ENCODE assay signal across 17 mouse cellular contexts in the genomic region with DNA sequence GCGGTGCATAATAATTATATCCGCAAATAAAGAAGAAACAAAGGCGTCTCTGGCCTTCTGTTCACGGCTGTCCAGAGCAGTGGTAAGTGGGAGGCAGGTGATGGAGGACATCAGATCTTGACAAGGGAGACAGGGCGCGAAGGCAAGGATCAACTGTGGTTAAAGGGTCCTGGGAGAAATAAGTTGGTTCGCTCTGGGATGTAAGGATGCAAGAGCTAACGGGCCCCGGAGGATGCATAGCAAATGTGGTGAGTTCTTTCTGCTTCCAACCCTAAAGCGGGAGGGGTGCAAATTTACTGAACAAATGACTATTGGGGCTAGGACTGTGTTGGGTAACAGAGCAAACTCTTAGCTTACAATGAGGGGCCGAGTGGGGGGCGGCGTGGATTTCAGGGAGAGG. TPM values are rescaled to one million over a fixed set of nuclear protein-coding genes. Genes with fewer than 3 reads are reported as not detected.
DNase-seq lines count a peak whose midpoint lies in the region; ATAC-seq and TF ChIP-seq lines count a peak whose summit lies in the region.
"Had no signal": no experiment of that assay in that cellular context is flagged by ENCODE, and none has a peak within 500 bp of the region (broad histone marks: within the 10 kb centered on the region; RNA-seq: fewer than 3 reads in every experiment).

No protein-coding gene starts in this region.

- peak overlapping the region; percentile 70 for H3K9ac ChIP-seq in forebrain, embryonic 15.5 days (replicated peaks)
- H3K9ac ChIP-seq in hindbrain, postnatal 0 days (replicated peaks; ENCODE audit: low read length), result 0 out of 2 replicates have a peak overlapping the region, but pooled peaks have one; percentile 35
- peak overlapping the region; percentile 56 for H3K9ac ChIP-seq in midbrain, embryonic 16.5 days (ENCODE audit: low read depth, low read length)
- H3K9ac ChIP-seq: embryonic facial prominence, embryonic 13.5 days; heart, embryonic 15.5 days; lung, embryonic 15.5 days had no signal

- TF ChIP-seq CTCF in E14TG2a.4 (conservative IDR thresholded peaks at IDR 0.05; ENCODE audit: low read length), result no peak
- no peak for TF ChIP-seq CTCF in hindbrain, postnatal 0 days (IDR thresholded peaks at IDR 0.05; ENCODE audit: low read depth)

- no peaks in the 10 kb centered on the region for H3K36me3 ChIP-seq in E14TG2a.4 (ENCODE audit: insufficient read depth, low read length)
- H3K36me3 ChIP-seq in forebrain, embryonic 15.5 days, result no peaks in the 10 kb centered on the region
- H3K36me3 ChIP-seq in hindbrain, postnatal 0 days (ENCODE audit: insufficient read depth, low read length), result no peaks in the 10 kb centered on the region
- no peaks in the 10 kb centered on the region for H3K36me3 ChIP-seq in midbrain, embryonic 16.5 days (ENCODE audit: control insufficient read depth, insufficient read depth, low read length)
- H3K36me3 ChIP-seq: embryonic facial prominence, embryonic 13.5 days; heart, embryonic 15.5 days; lung, embryonic 15.5 days had no signal

- peaks cover 15% of the 10 kb centered on the region for H3K9me3 ChIP-seq in E14TG2a.4 (ENCODE audit: low read length)
- no peaks in the 10 kb centered on the region for H3K9me3 ChIP-seq in forebrain, embryonic 15.5 days
- H3K9me3 ChIP-seq in hindbrain, postnatal 0 days (ENCODE audit: low read length), result no peaks in the 10 kb centered on the region
- H3K9me3 ChIP-seq in midbrain, embryonic 16.5 days (replicated peaks; ENCODE audit: control insufficient read depth, low read length, poor library complexity, severe bottlenecking), result no peaks in the 10 kb centered on the region
- H3K9me3 ChIP-seq: embryonic facial prominence, embryonic 13.5 days; heart, embryonic 15.5 days; lung, embryonic 15.5 days had no signal

- H3K4me2 ChIP-seq in forebrain, embryonic 15.5 days (replicated peaks), result peak overlapping the region; percentile 45
- peak overlapping the region; percentile 51 for H3K4me2 ChIP-seq in hindbrain, postnatal 0 days (ENCODE audit: low read depth, low read length)
- H3K4me2 ChIP-seq in midbrain, embryonic 16.5 days (ENCODE audit: low read length), result peak overlapping the region; percentile 54
- H3K4me2 ChIP-seq: lung, embryonic 15.5 days had no signal

- 6% methylated on average over 13 of the region's 13 CpGs for WGBS in forebrain, embryonic 15.5 days
- WGBS in hindbrain, postnatal 0 days, result 2% methylated on average over 13 of the region's 13 CpGs
- 3% methylated on average over 13 of the region's 13 CpGs for WGBS in midbrain, embryonic 16.5 days

- H3K27me3 ChIP-seq in E14TG2a.4 (ENCODE audit: insufficient read depth, low read length), result peaks cover 98% of the 10 kb centered on the region
- H3K27me3 ChIP-seq in forebrain, embryonic 15.5 days, result peaks cover 54% of the 10 kb centered on the region
- peaks cover 36% of the 10 kb centered on the region for H3K27me3 ChIP-seq in hindbrain, postnatal 0 days (ENCODE audit: insufficient read depth, low read length)
- H3K27me3 ChIP-seq in midbrain, embryonic 16.5 days (ENCODE audit: control insufficient read depth, insufficient read depth, low read depth, low read length), result peaks cover 22% of the 10 kb centered on the region

- no peak for DNase-seq in hindbrain, postnatal 0 days (ENCODE audit: low spot score)
- DNase-seq in frontal cortex, postnatal 10 days (ENCODE audit: low spot score in 2 of 2), result no peak
- DNase-seq in cerebellum, adult 18-20 months, result no peak
- DNase-seq in gastrocnemius, postnatal 36 days, result no peak
- DNase-seq in thymus, postnatal 14 days, result no peak
- DNase-seq: adrenal gland, postnatal 10 days; cerebellum, postnatal 14 days; kidney, postnatal 25 days had no signal

- intact Hi-C loops in gastrocnemius, postnatal 36 days (cut with DNase I), result no loop called here

- no peak for ATAC-seq in forebrain, embryonic 15.5 days (replicated peaks)
- ATAC-seq in hindbrain, postnatal 0 days, result no peak
- no peak for ATAC-seq in midbrain, embryonic 16.5 days

- peaks cover 45% of the 10 kb centered on the region for H3K4me1 ChIP-seq in E14TG2a.4 (replicated peaks; ENCODE audit: low read depth, low read length)
- peaks cover 36% of the 10 kb centered on the region for H3K4me1 ChIP-seq in forebrain, embryonic 15.5 days
- H3K4me1 ChIP-seq in hindbrain, postnatal 0 days (ENCODE audit: insufficient read depth, low read length), result no peaks in the 10 kb centered on the region
- H3K4me1 ChIP-seq in midbrain, embryonic 16.5 days (ENCODE audit: control insufficient read depth, insufficient read depth, low read length), result no peaks in the 10 kb centered on the region; the same call in 1 of the 2 replicates

- peak overlapping the region; percentile 67 for H3K27ac ChIP-seq in forebrain, embryonic 15.5 days (replicated peaks)
- H3K27ac ChIP-seq in hindbrain, postnatal 0 days, result peak overlapping the region; percentile 62
- H3K27ac ChIP-seq in midbrain, embryonic 16.5 days (ENCODE audit: low read length), result peak overlapping the region; percentile 80
- H3K27ac ChIP-seq: embryonic facial prominence, embryonic 13.5 days; heart, embryonic 15.5 days; lung, embryonic 15.5 days had no signal

- peak overlapping the region; percentile 60 for H3K4me3 ChIP-seq in E14TG2a.4 (replicated peaks; ENCODE audit: low read length)
- peak overlapping the region; percentile 59 for H3K4me3 ChIP-seq in forebrain, embryonic 15.5 days
- peak overlapping the region; percentile 40 for H3K4me3 ChIP-seq in hindbrain, postnatal 0 days (ENCODE audit: low read length)
- H3K4me3 ChIP-seq in midbrain, embryonic 16.5 days (ENCODE audit: low read depth, low read length), result peak overlapping the region; percentile 53
- H3K4me3 ChIP-seq: lung, embryonic 15.5 days had no signal

RNA-seq across cellular contexts. Expression of a gene that starts 5.1 kb away (rescaled TPM):
- polyA plus RNA-seq in forebrain, embryonic 15.5 days (2015; fragmentation: Nextera tagmentation; extraction: Ambion mirVana), result 7.1 and 7.4 TPM in 2 replicates
- total RNA-seq in hindbrain, postnatal 0 days (2014; rRNA removed), result 70.4 and 79.8 TPM in 2 replicates
- polyA plus RNA-seq in hindbrain, postnatal 0 days (2015; fragmentation: Nextera tagmentation; extraction: Ambion mirVana), result 16.5 and 16.7 TPM in 2 replicates
- 8.2 and 8.6 TPM in 2 replicates for polyA plus RNA-seq in midbrain, embryonic 16.5 days (2015; fragmentation: Nextera tagmentation; extraction: Ambion mirVana)
- not detected for total RNA-seq in gastrocnemius, postnatal 36 days (2021)
- total RNA-seq: adrenal gland, postnatal 10 days; liver, adult 2 months had no signal
- polyA plus RNA-seq: embryonic facial prominence, embryonic 13.5 days; gonadal fat pad, adult 2 months; heart, embryonic 15.5 days; intestine, embryonic 14.5 days; liver, adult 2 months; lung, embryonic 15.5 days had no signal

RNA-seq across cellular contexts. Expression of a gene that starts 9.0 kb away (rescaled TPM):
- polyA plus RNA-seq in forebrain, embryonic 15.5 days (2015; fragmentation: Nextera tagmentation; extraction: Ambion mirVana), result 13.4 and 14.7 TPM in 2 replicates
- total RNA-seq in hindbrain, postnatal 0 days (2014; rRNA removed), result 18.0 and 25.4 TPM in 2 replicates
- polyA plus RNA-seq in hindbrain, postnatal 0 days (2015; fragmentation: Nextera tagmentation; extraction: Ambion mirVana), result 8.0 and 8.6 TPM in 2 replicates
- polyA plus RNA-seq in midbrain, embryonic 16.5 days (2015; fragmentation: Nextera tagmentation; extraction: Ambion mirVana), result 8.9 and 9.5 TPM in 2 replicates
- 1 to 10 TPM; 2.4 to 3.6 TPM for total RNA-seq in gastrocnemius, postnatal 36 days (2021)

RNA-seq across cellular contexts. Expression of a gene that starts 49.5 kb away (rescaled TPM):
- 22.1 and 24.4 TPM in 2 replicates for polyA plus RNA-seq in forebrain, embryonic 15.5 days (2015; fragmentation: Nextera tagmentation; extraction: Ambion mirVana)
- total RNA-seq in hindbrain, postnatal 0 days (2014; rRNA removed), result 25.9 and 32.4 TPM in 2 replicates
- polyA plus RNA-seq in hindbrain, postnatal 0 days (2015; fragmentation: Nextera tagmentation; extraction: Ambion mirVana), result 29.7 and 30.3 TPM in 2 replicates
- polyA plus RNA-seq in midbrain, embryonic 16.5 days (2015; fragmentation: Nextera tagmentation; extraction: Ambion mirVana), result 22.0 and 27.7 TPM in 2 replicates
- total RNA-seq in gastrocnemius, postnatal 36 days (2021), result 1 to 10 TPM; 3.5 to 3.6 TPM
